8 mouse cellular contexts compared by ENCODE assay signal in the genomic region with DNA sequence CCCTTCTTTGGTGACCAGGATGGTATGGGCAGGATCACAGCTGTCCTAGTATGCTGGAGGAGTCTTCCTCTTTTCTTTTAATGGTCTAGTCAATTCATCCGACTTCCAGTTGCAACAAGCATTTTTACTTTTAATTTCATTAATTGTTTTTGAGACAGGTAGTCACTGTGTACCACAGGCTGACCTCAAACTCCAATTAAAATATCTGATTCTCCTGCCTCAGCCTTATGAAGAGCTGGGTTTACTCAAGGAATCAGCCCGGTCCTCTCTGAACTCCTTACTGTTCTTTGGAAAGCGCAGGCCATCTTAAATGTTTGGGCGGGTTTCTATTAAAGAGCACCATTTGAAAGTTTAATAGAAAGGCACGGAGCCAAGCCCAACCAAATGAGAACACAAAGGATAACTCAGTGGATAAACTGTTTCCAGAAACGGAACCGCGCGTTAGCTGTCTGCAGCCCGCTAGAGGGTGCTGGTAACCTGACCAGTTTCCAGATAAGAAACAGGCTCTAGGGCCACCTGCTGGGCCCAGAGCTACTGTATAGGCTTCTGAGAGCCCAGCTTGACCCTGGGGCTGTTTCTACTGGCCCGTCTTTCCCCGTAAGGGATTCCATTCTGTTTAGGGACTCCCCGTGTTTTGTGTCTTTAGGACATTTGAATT. TPM values are rescaled to one million over a fixed set of nuclear protein-coding genes. Genes with fewer than 3 reads are reported as not detected.
DNase-seq lines count a peak whose midpoint lies in the region; ATAC-seq and TF ChIP-seq lines count a peak whose summit lies in the region.

No protein-coding gene starts in this region.

- TF ChIP-seq POLR2A in liver, adult 2 months (IDR thresholded peaks at IDR 0.05; ENCODE audit: extremely low read depth, insufficient read depth, low read length), result no peak

- no peaks in the 10 kb centered on the region for H3K9me3 ChIP-seq in embryonic facial prominence, embryonic 13.5 days
- no peaks in the 10 kb centered on the region for H3K9me3 ChIP-seq in heart, embryonic 10.5 days
- no peaks in the 10 kb centered on the region for H3K9me3 ChIP-seq in kidney, postnatal 0 days (replicated peaks; ENCODE audit: low read length)

- no peaks in the 10 kb centered on the region for H3K27me3 ChIP-seq in embryonic facial prominence, embryonic 13.5 days
- H3K27me3 ChIP-seq in heart, embryonic 10.5 days (ENCODE audit: insufficient read depth, poor library complexity, severe bottlenecking), result no peaks in the 10 kb centered on the region
- H3K27me3 ChIP-seq in kidney, postnatal 0 days (ENCODE audit: insufficient read depth, low read length), result no peaks in the 10 kb centered on the region
- H3K27me3 ChIP-seq in liver, adult 2 months (ENCODE audit: control insufficient read depth, insufficient read depth, low read length), result no peaks in the 10 kb centered on the region
- no peaks in the 10 kb centered on the region for H3K27me3 ChIP-seq in splenic B cell, adult 2 months (ENCODE audit: control insufficient read depth, insufficient read depth, low read length, poor library complexity, severe bottlenecking)

- no peaks in the 10 kb centered on the region for H3K79me2 ChIP-seq in liver, adult 2 months (ENCODE audit: control insufficient read depth, insufficient read depth, low read length)

- TF ChIP-seq CTCF in kidney, postnatal 0 days (IDR thresholded peaks at IDR 0.05; ENCODE audit: low read depth), result peak; percentile 95
- peak; percentile 92 for TF ChIP-seq CTCF in liver, adult 2 months (IDR thresholded peaks at IDR 0.05; ENCODE audit: low read depth, low read length)

- no peak; the same call in 1 of the 2 replicates for ATAC-seq in embryonic facial prominence, embryonic 13.5 days (ENCODE audit: insufficient number of reproducible peaks, insufficient read depth, low FRiP score, low TSS enrichment, low read depth)
- peak; percentile 72; the same call in 1 of the 2 replicates for ATAC-seq in kidney, postnatal 0 days (replicated peaks; ENCODE audit: low FRiP score, low read depth)

- H3K27ac ChIP-seq in embryonic facial prominence, embryonic 13.5 days, result no peak overlapping the region; the same call in 1 of the 2 replicates
- no peak overlapping the region for H3K27ac ChIP-seq in heart, embryonic 10.5 days
- no peak overlapping the region for H3K27ac ChIP-seq in kidney, postnatal 0 days
- H3K27ac ChIP-seq in liver, adult 2 months (replicated peaks; ENCODE audit: insufficient read depth, low read depth, low read length), result no peak overlapping the region

- DNase-seq in A20 (ENCODE audit: low read depth, low spot score), result peak; percentile 80
- peak; percentile 85 for DNase-seq in adrenal gland, postnatal 14 days
- peak; percentile 86 for DNase-seq in heart, embryonic 10.5 days (ENCODE audit: low spot score)
- DNase-seq in kidney, postnatal 0 days (ENCODE audit: low spot score), result peak; percentile 94
- peak; percentile 74 for DNase-seq in liver, adult 2 months (ENCODE audit: extremely low read depth, low read depth, low spot score)
- DNase-seq in natural killer cell, adult 2 months (ENCODE audit: low spot score in 2 of 2), result peak; percentile 58 to 69
- DNase-seq in splenic B cell, adult 2 months (ENCODE audit: low read depth, low spot score), result peak; percentile 82

- H3K4me2 ChIP-seq in embryonic facial prominence, embryonic 13.5 days, result 0 out of 2 replicates have a peak overlapping the region, but pooled peaks have one; percentile 7
- H3K4me2 ChIP-seq in kidney, postnatal 0 days (ENCODE audit: low read length), result no peak overlapping the region

- H3K9ac ChIP-seq in embryonic facial prominence, embryonic 13.5 days, result no peak overlapping the region
- H3K9ac ChIP-seq in kidney, postnatal 0 days (ENCODE audit: low read depth, low read length), result no peak overlapping the region
- H3K9ac ChIP-seq in liver, adult 2 months (ENCODE audit: low read depth, low read length), result no peak overlapping the region

- H3K36me3 ChIP-seq in embryonic facial prominence, embryonic 13.5 days, result no peaks in the 10 kb centered on the region
- no peaks in the 10 kb centered on the region for H3K36me3 ChIP-seq in heart, embryonic 10.5 days
- H3K36me3 ChIP-seq in kidney, postnatal 0 days (ENCODE audit: insufficient read depth, low read length), result no peaks in the 10 kb centered on the region
- no peaks in the 10 kb centered on the region for H3K36me3 ChIP-seq in liver, adult 2 months (ENCODE audit: control insufficient read depth, insufficient read depth, low read length)
- no peaks in the 10 kb centered on the region for H3K36me3 ChIP-seq in splenic B cell, adult 2 months (ENCODE audit: control insufficient read depth, insufficient read depth, low read length, poor library complexity, severe bottlenecking)

- no peak overlapping the region for H3K4me3 ChIP-seq in embryonic facial prominence, embryonic 13.5 days
- H3K4me3 ChIP-seq in heart, embryonic 10.5 days, result no peak overlapping the region
- no peak overlapping the region for H3K4me3 ChIP-seq in kidney, postnatal 0 days (replicated peaks; ENCODE audit: low read depth, low read length)
- no peak overlapping the region for H3K4me3 ChIP-seq in liver, adult 2 months (ENCODE audit: insufficient read depth, low read depth, low read length)

- peaks cover 8% of the 10 kb centered on the region; the same call in 1 of the 2 replicates for H3K4me1 ChIP-seq in embryonic facial prominence, embryonic 13.5 days
- H3K4me1 ChIP-seq in heart, embryonic 10.5 days, result no peaks in the 10 kb centered on the region
- no peaks in the 10 kb centered on the region; the same call in 1 of the 2 replicates for H3K4me1 ChIP-seq in kidney, postnatal 0 days (replicated peaks; ENCODE audit: insufficient read depth, low read length)
- H3K4me1 ChIP-seq in liver, adult 2 months (ENCODE audit: control insufficient read depth, insufficient read depth, low read length), result no peaks in the 10 kb centered on the region

- WGBS in embryonic facial prominence, embryonic 13.5 days, result 9% methylated on average over 13 of the region's 13 CpGs
- 10% methylated on average over 13 of the region's 13 CpGs for WGBS in heart, embryonic 10.5 days
- 7% methylated on average over 13 of the region's 13 CpGs for WGBS in kidney, postnatal 0 days
- 10% methylated on average over 13 of the region's 13 CpGs for WGBS in liver, adult 2 months

RNA-seq across cellular contexts. Expression of a gene that starts 1.0 kb away (rescaled TPM):
- total RNA-seq in adrenal gland, postnatal 14 days (2021), result 0.41 TPM in 1 of 2 replicates, not detected in the other
- polyA plus RNA-seq in embryonic facial prominence, embryonic 13.5 days (2015; fragmentation: Nextera tagmentation; extraction: Ambion mirVana), result 0.81 and 2.2 TPM in 2 replicates
- 1.8 and 4.1 TPM in 2 replicates for polyA plus RNA-seq in heart, embryonic 10.5 days (2016; fragmentation: Nextera tagmentation; extraction: Ambion mirVana)
- 1.0 and 1.6 TPM in 2 replicates for polyA plus RNA-seq in kidney, postnatal 0 days (2015; fragmentation: Nextera tagmentation; extraction: Ambion mirVana)
- total RNA-seq in liver, adult 2 months (2014; rRNA removed), result 0.18 TPM in 1 of 2 replicates, not detected in the other
- polyA plus RNA-seq in liver, adult 2 months (2012; rRNA removed), result 0.11 TPM in 1 of 2 replicates, not detected in the other

RNA-seq across cellular contexts. Expression of a gene that starts 7.3 kb away (rescaled TPM):
- 1,730 and 1,808 TPM in 2 replicates for total RNA-seq in adrenal gland, postnatal 14 days (2021)
- 510 and 517 TPM in 2 replicates for polyA plus RNA-seq in embryonic facial prominence, embryonic 13.5 days (2015; fragmentation: Nextera tagmentation; extraction: Ambion mirVana)
- polyA plus RNA-seq in heart, embryonic 10.5 days (2016; fragmentation: Nextera tagmentation; extraction: Ambion mirVana), result 894 and 1,099 TPM in 2 replicates
- polyA plus RNA-seq in kidney, postnatal 0 days (2015; fragmentation: Nextera tagmentation; extraction: Ambion mirVana), result 1,072 and 1,147 TPM in 2 replicates
- 445 and 458 TPM in 2 replicates for total RNA-seq in liver, adult 2 months (2014; rRNA removed)
- 756 and 791 TPM in 2 replicates for polyA plus RNA-seq in liver, adult 2 months (2012; rRNA removed)

RNA-seq across cellular contexts. Expression of a gene that starts 26.0 kb away (rescaled TPM):
- not detected in 2 replicates for total RNA-seq in adrenal gland, postnatal 14 days (2021)
- 0.21 and 0.25 TPM in 2 replicates for polyA plus RNA-seq in embryonic facial prominence, embryonic 13.5 days (2015; fragmentation: Nextera tagmentation; extraction: Ambion mirVana)
- polyA plus RNA-seq in heart, embryonic 10.5 days (2016; fragmentation: Nextera tagmentation; extraction: Ambion mirVana), result not detected in 2 replicates
- 0.11 TPM in 1 of 2 replicates, not detected in the other for polyA plus RNA-seq in kidney, postnatal 0 days (2015; fragmentation: Nextera tagmentation; extraction: Ambion mirVana)
- total RNA-seq in liver, adult 2 months (2014; rRNA removed), result not detected in 2 replicates
- polyA plus RNA-seq in liver, adult 2 months (2012; rRNA removed), result not detected in 2 replicates

RNA-seq across cellular contexts. Expression of a gene that starts 30.3 kb away (rescaled TPM):
- 113 and 124 TPM in 2 replicates for total RNA-seq in adrenal gland, postnatal 14 days (2021)
- polyA plus RNA-seq in embryonic facial prominence, embryonic 13.5 days (2015; fragmentation: Nextera tagmentation; extraction: Ambion mirVana), result 99.2 and 103 TPM in 2 replicates
- polyA plus RNA-seq in heart, embryonic 10.5 days (2016; fragmentation: Nextera tagmentation; extraction: Ambion mirVana), result 126 and 133 TPM in 2 replicates
- 77.8 and 92.8 TPM in 2 replicates for polyA plus RNA-seq in kidney, postnatal 0 days (2015; fragmentation: Nextera tagmentation; extraction: Ambion mirVana)
- 34.9 and 38.5 TPM in 2 replicates for total RNA-seq in liver, adult 2 months (2014; rRNA removed)
- 62.6 and 71.3 TPM in 2 replicates for polyA plus RNA-seq in liver, adult 2 months (2012; rRNA removed)
